Mouse (Mus musculus) cortical plate, adult 2 months (tissue): Measurements from ENCODE around the gene Chmp1a. TPM values are rescaled to one million over a fixed set of nuclear protein-coding genes. Genes with fewer than 3 reads are reported as not detected.
A peak's percentile ranks its signal among the peaks of the same experiment; 100 is the strongest.
"Not testable (repeated sequence)": the region's sequence is repeated elsewhere in the genome, so short reads cannot be mapped to it uniquely, and the experiment has no call there.

Experiments
- H3K27ac ChIP-seq: fragments of 200-500 bp; 2 replicates; pipeline ENCODE4 v1.5.1; 2012; ENCODE audit warnings: low read length, control low read depth, inconsistent platforms; ENCODE audit not compliant: insufficient read depth
- H3K4me1 ChIP-seq: fragments of 200-500 bp; 2 replicates; pipeline ENCODE4 v1.6.1; 2011; ENCODE audit warnings: low read length; ENCODE audit not compliant: control insufficient read depth, insufficient read depth
- H3K4me3 ChIP-seq: fragments of 200-500 bp; 2 replicates; pipeline ENCODE4 v1.5.1; 2011; ENCODE audit warnings: mild to moderate bottlenecking, low read length, control low read depth; ENCODE audit not compliant: insufficient read depth
- CTCF ChIP-seq: fragments of 200-500 bp; IDR thresholded peaks from 2 replicates; pipeline ENCODE4 v1.5.1; 2011; ENCODE audit warnings: mild to moderate bottlenecking, control low read depth, low read length; ENCODE audit not compliant: insufficient read depth; ENCODE audit errors: extremely low read depth
- POLR2A ChIP-seq: fragments of 200-500 bp; IDR thresholded peaks from 2 replicates; pipeline ENCODE4 v1.6.1; 2011; ENCODE audit warnings: mild to moderate bottlenecking, low read length, control low read depth; ENCODE audit not compliant: insufficient read depth; ENCODE audit errors: extremely low read depth
- polyA plus RNA-seq: library from polyadenylated mRNA; depleted of rRNA; stranded (reverse); fragments of >200 nt; gene quantifications from 2 replicates; pipeline ENCODE4 v1.2.3, GENCODE M21; 2012; rRNA removed

Chmp1a gene
- 126 and 130 TPM in 2 replicates for polyA plus RNA-seq

- peak within 1 kb of the TSS; percentile 64 for H3K4me3 ChIP-seq
Observed at GRCm38 (mm10) chr8:123212321-123213117, at the start of gene Chmp1a, which contains the start of gene Spata33. Gene Chmp1a, minus strand, starts transcription at chr8:123212763. Gene Spata33, plus strand, starts transcription at chr8:123212832.

GRCm38 (mm10) chr8:123257593-123257992 lies 45.0 kb upstream of the Chmp1a start:
- not testable (repeated sequence) for H3K4me3 ChIP-seq, H3K4me1 ChIP-seq
- H3K27ac ChIP-seq = peak overlapping the region; percentile 69

More at GRCm38 (mm10) chr8:123212321-123213117, at the start of gene Chmp1a, which contains the start of gene Spata33:
- Histone ChIP-seq H3K4me1 (no peaks in the 10 kb centered on the region; the same call in 1 of the 2 replicates), H3K27ac (peak within 1 kb of the TSS; percentile 22; the same call in 1 of the 2 replicates)
- TF ChIP-seq POLR2A = peak; percentile 64; the same call in 1 of the 2 replicates
- TF ChIP-seq CTCF = no peak

- Histone ChIP-seq H3K4me3 (no peak overlapping the region), H3K27ac (peak overlapping the region; percentile 89), H3K4me1 (peaks cover 8% of the 10 kb centered on the region)
- TF ChIP-seq POLR2A = no peak; the same call in 1 of the 2 replicates
- no peak for TF ChIP-seq CTCF
Observed at GRCm38 (mm10) chr8:123257114-123257513, 44.6 kb upstream of the Chmp1a start.

GRCm38 (mm10) chr8:123255170-123255569 lies 42.6 kb upstream of the Chmp1a start:
- H3K27ac ChIP-seq = no peak overlapping the region
- peaks cover 10% of the 10 kb centered on the region for H3K4me1 ChIP-seq
- TF ChIP-seq CTCF = no peak
- no peak for TF ChIP-seq POLR2A
- peak overlapping the region; percentile 87 for H3K4me3 ChIP-seq

- Histone ChIP-seq H3K27ac (peak within 1 kb of the TSS; percentile 86), H3K4me3 (peak within 1 kb of the TSS; percentile 87), H3K4me1 (peaks cover 10% of the 10 kb centered on the region)
- TF ChIP-seq POLR2A = peak; percentile 19; the same call in 1 of the 2 replicates
- no peak for TF ChIP-seq CTCF
Observed at GRCm38 (mm10) chr8:123254099-123254885, 41.7 kb upstream of the Chmp1a start, which contains the start of the genes Zfp276 and Vps9d1. Gene Zfp276, plus strand, starts transcription at chr8:123254195. Gene Vps9d1, minus strand, starts transcription at chr8:123254348.

- Histone ChIP-seq H3K4me1 (peaks cover 10% of the 10 kb centered on the region), H3K4me3 (peak overlapping the region; percentile 87), H3K27ac (no peak overlapping the region)
- no peak for TF ChIP-seq CTCF
- no peak; the same call in 1 of the 2 replicates for TF ChIP-seq POLR2A
Observed at GRCm38 (mm10) chr8:123253451-123254098, 41.0 kb upstream of the Chmp1a start.

- Histone ChIP-seq H3K27ac (no peak overlapping the region), H3K4me3 (peak overlapping the region; percentile 87; the same call in 1 of the 2 replicates), H3K4me1 (peaks cover 10% of the 10 kb centered on the region)
- TF ChIP-seq POLR2A (no peak), CTCF (no peak)
Observed at GRCm38 (mm10) chr8:123252925-123253324, 40.4 kb upstream of the Chmp1a start.

- Histone ChIP-seq H3K27ac (no peak overlapping the region), H3K4me1 (peaks cover 5% of the 10 kb centered on the region), H3K4me3 (no peak overlapping the region)
- TF ChIP-seq CTCF = no peak
- no peak for TF ChIP-seq POLR2A
Observed at GRCm38 (mm10) chr8:123250940-123251339, 38.4 kb upstream of the Chmp1a start.

- peaks cover 2% of the 10 kb centered on the region; the same call in 1 of the 2 replicates for H3K4me1 ChIP-seq
- no peak overlapping the region for H3K4me3 ChIP-seq
- no peak for TF ChIP-seq POLR2A
- no peak for TF ChIP-seq CTCF
- H3K27ac ChIP-seq = no peak overlapping the region
Observed at GRCm38 (mm10) chr8:123248596-123248995, 36.0 kb upstream of the Chmp1a start.
